Mouse (Mus musculus) forebrain, postnatal 0 days (tissue): Measurements from ENCODE around the gene 2310011J03Rik. TPM values are rescaled to one million over a fixed set of nuclear protein-coding genes. Genes with fewer than 3 reads are reported as not detected.

Source experiments
- ATAC-seq: fragments of 200-750 bp; cut with Nextera tagmentation; 2 replicates; pipeline ENCODE4 v1.8.0; 2017; ENCODE audit warnings: mild to moderate bottlenecking, moderate library complexity
- DNase-seq: peaks from one replicate; pipeline ENCODE4 v3.0.0-alpha.2; 2015
- H3K27ac ChIP-seq: fragments of 300-500 bp; sonication (generic); 2 replicates; pipeline ENCODE4 v1.5.1; 2014; ENCODE audit warnings: low read depth, mild to moderate bottlenecking, antibody characterized with exemption, low read length, moderate library complexity, mixed read lengths
- H3K27me3 ChIP-seq: fragments of 300-500 bp; sonication (generic); 2 replicates; pipeline ENCODE4 v1.6.1; 2014; ENCODE audit warnings: mild to moderate bottlenecking, low read length, mixed read lengths; ENCODE audit not compliant: insufficient read depth
- H3K36me3 ChIP-seq: fragments of 300-500 bp; sonication (generic); 2 replicates; pipeline ENCODE4 v1.6.1; 2014; ENCODE audit warnings: mild to moderate bottlenecking, moderate library complexity; ENCODE audit not compliant: insufficient read depth
- H3K4me1 ChIP-seq: fragments of 300-500 bp; sonication (generic); 2 replicates; pipeline ENCODE4 v1.6.1; 2014; ENCODE audit warnings: antibody characterized with exemption; ENCODE audit not compliant: insufficient read depth
- H3K4me2 ChIP-seq: fragments of 300-500 bp; sonication (generic); 2 replicates; pipeline ENCODE4 v1.6.1; 2014; ENCODE audit warnings: low read depth, mild to moderate bottlenecking, moderate library complexity
- H3K4me3 ChIP-seq: fragments of 300-500 bp; sonication (generic); 2 replicates; pipeline ENCODE4 v1.5.1; 2014; ENCODE audit warnings: low read depth, low read length, mixed read lengths
- H3K9ac ChIP-seq: fragments of 300-500 bp; sonication (generic); 2 replicates; pipeline ENCODE4 v1.6.1; 2014; ENCODE audit warnings: mild to moderate bottlenecking
- H3K9me3 ChIP-seq: fragments of 300-500 bp; sonication (generic); 2 replicates; pipeline ENCODE4 v1.6.1; 2016; ENCODE audit warnings: low read length
- CTCF ChIP-seq: sonication (generic); IDR thresholded peaks from 2 replicates; pipeline ENCODE4 v1.5.1; 2016; ENCODE audit warnings: antibody characterized with exemption, control low read depth, low read depth
- WGBS: fragments of 180-500 bp; shearing (Covaris S2); extraction: QIAGEN DNeasy Blood & Tissue Kit; methylation state at CpG from one replicate; pipeline ENCODE4 v1.1.7; 2014; 5-methylcytosine and 5-hydroxymethylcytosine counted together
- polyA plus RNA-seq: library from polyadenylated mRNA; unstranded; fragments of >200 nt; fragmentation: Nextera tagmentation; extraction: Ambion mirVana; gene quantifications from 2 replicates; pipeline ENCODE4 v1.2.1, GENCODE M21; 2015
- total RNA-seq: library from RNA; depleted of rRNA; stranded (reverse); fragments of >200 nt; gene quantifications from 2 replicates; pipeline ENCODE4 v1.2.3, GENCODE M21; 2014

Gene 2310011J03Rik
- total and polyA plus RNA-seq, 2 experiments from 2014 or later, result 22.8 to 32.4 TPM

GRCm38 (mm10) chr10:80311560-80311959 lies 8.8 kb downstream of the 2310011J03Rik start:
- Histone ChIP-seq H3K9me3 (no peaks in the 10 kb centered on the region), H3K27me3 (no peaks in the 10 kb centered on the region), H3K4me1 (no peaks in the 10 kb centered on the region), H3K9ac (no peak overlapping the region), H3K4me2 (no peak overlapping the region), H3K36me3 (peaks cover 98% of the 10 kb centered on the region), H3K27ac (no peak overlapping the region), H3K4me3 (no peak overlapping the region)
- DNase-seq (no peak), ATAC-seq (no peak)
- TF ChIP-seq CTCF, result no peak
- WGBS, result 88% methylated on average over 16 of the region's 16 CpGs

GRCm38 (mm10) chr10:80304862-80305261 lies 15.5 kb downstream of the 2310011J03Rik start:
- no peaks in the 10 kb centered on the region for H3K9me3 ChIP-seq
- no peak overlapping the region for H3K4me3 ChIP-seq
- WGBS, result 42% methylated on average over 25 of the region's 25 CpGs
- H3K27me3 ChIP-seq, result no peaks in the 10 kb centered on the region
- H3K36me3 ChIP-seq, result peaks cover 77% of the 10 kb centered on the region
- 0 out of 2 replicates have a peak overlapping the region, but pooled peaks have one; percentile 3 for H3K4me2 ChIP-seq
- peaks cover 20% of the 10 kb centered on the region for H3K4me1 ChIP-seq
- no peak for TF ChIP-seq CTCF
- DNase-seq (no peak), ATAC-seq (no peak)
- H3K27ac ChIP-seq, result no peak overlapping the region
- no peak overlapping the region for H3K9ac ChIP-seq

GRCm38 (mm10) chr10:80304458-80304857 lies 15.9 kb downstream of the 2310011J03Rik start:
- no peak for TF ChIP-seq CTCF
- Histone ChIP-seq H3K27me3 (no peaks in the 10 kb centered on the region), H3K4me1 (peaks cover 20% of the 10 kb centered on the region), H3K27ac (no peak overlapping the region), H3K4me3 (no peak overlapping the region), H3K9ac (no peak overlapping the region), H3K36me3 (peaks cover 73% of the 10 kb centered on the region), H3K4me2 (0 out of 2 replicates have a peak overlapping the region, but pooled peaks have one; percentile 3), H3K9me3 (no peaks in the 10 kb centered on the region)
- no peak for DNase-seq
- WGBS, result 60% methylated on average over 12 of the region's 12 CpGs
- ATAC-seq, result no peak

GRCm38 (mm10) chr10:80302471-80302881 lies 17.9 kb downstream of the 2310011J03Rik start:
- H3K9ac ChIP-seq, result peak overlapping the region; percentile 99
- H3K9me3 ChIP-seq, result no peaks in the 10 kb centered on the region
- DNase-seq, result peak; percentile 66
- 20% methylated on average over 9 of the region's 9 CpGs for WGBS
- no peak for TF ChIP-seq CTCF
- H3K27ac ChIP-seq, result peak overlapping the region; percentile 99
- peaks cover 32% of the 10 kb centered on the region for H3K4me1 ChIP-seq
- peak overlapping the region; percentile 68 for H3K4me3 ChIP-seq
- H3K27me3 ChIP-seq, result no peaks in the 10 kb centered on the region
- ATAC-seq, result peak; percentile 5; the same call in 1 of the 2 replicates
- H3K4me2 ChIP-seq, result peak overlapping the region; percentile 89
- peaks cover 53% of the 10 kb centered on the region for H3K36me3 ChIP-seq

- Histone ChIP-seq H3K27ac (peak overlapping the region; percentile 99), H3K27me3 (no peaks in the 10 kb centered on the region), H3K9ac (peak overlapping the region; percentile 99), H3K9me3 (no peaks in the 10 kb centered on the region), H3K36me3 (peaks cover 49% of the 10 kb centered on the region), H3K4me1 (peaks cover 36% of the 10 kb centered on the region), H3K4me3 (peak overlapping the region; percentile 68), H3K4me2 (peak overlapping the region; percentile 89)
- WGBS, result 59% methylated on average over 5 of the region's 5 CpGs
- no peak for ATAC-seq
- no peak for TF ChIP-seq CTCF
- no peak for DNase-seq
Observed at GRCm38 (mm10) chr10:80302082-80302355, 18.3 kb downstream of the 2310011J03Rik start.

- peaks cover 42% of the 10 kb centered on the region for H3K4me1 ChIP-seq
- 61% methylated on average over 10 of the region's 10 CpGs for WGBS
- no peaks in the 10 kb centered on the region for H3K27me3 ChIP-seq
- DNase-seq (no peak), ATAC-seq (no peak)
- peaks cover 43% of the 10 kb centered on the region for H3K36me3 ChIP-seq
- peak; percentile 4; the same call in 1 of the 2 replicates for TF ChIP-seq CTCF
- H3K27ac ChIP-seq, result peak overlapping the region; percentile 99
- peak overlapping the region; percentile 99 for H3K9ac ChIP-seq
- peak overlapping the region; percentile 89 for H3K4me2 ChIP-seq
- no peaks in the 10 kb centered on the region for H3K9me3 ChIP-seq
- peak overlapping the region; percentile 68 for H3K4me3 ChIP-seq
Observed at GRCm38 (mm10) chr10:80301256-80302081, 18.9 kb downstream of the 2310011J03Rik start.

- Histone ChIP-seq H3K27me3 (no peaks in the 10 kb centered on the region), H3K4me2 (peak overlapping the region; percentile 89), H3K9ac (peak overlapping the region; percentile 99), H3K4me1 (peaks cover 44% of the 10 kb centered on the region), H3K4me3 (peak overlapping the region; percentile 68), H3K9me3 (no peaks in the 10 kb centered on the region), H3K27ac (peak overlapping the region; percentile 99), H3K36me3 (peaks cover 36% of the 10 kb centered on the region)
- peak; percentile 14; the same call in 1 of the 2 replicates for TF ChIP-seq CTCF
- WGBS, result 10% methylated on average over 11 of the region's 11 CpGs
- DNase-seq, result peak; percentile 92
- ATAC-seq, result peak; percentile 83
Observed at GRCm38 (mm10) chr10:80300672-80301181, 19.6 kb downstream of the 2310011J03Rik start.
